Mouse (Mus musculus) left cerebral cortex, adult 18-20 months (tissue): ENCODE measurements at regions not wholly inside any gene's neighbourhood (a gene's known extent, or its start where the extent isn't known, plus 50 kb on each side); places are given as distances from the start of the nearest gene placed in this dataset.

Experiments
- DNase-seq, 2 experiments: peaks; one replicate each; pipeline ENCODE4 v3.0.0; 2021 to 2022; ENCODE audit warnings: low spot score in 2 of 2, mixed read lengths in 1 of 2

DNA sequence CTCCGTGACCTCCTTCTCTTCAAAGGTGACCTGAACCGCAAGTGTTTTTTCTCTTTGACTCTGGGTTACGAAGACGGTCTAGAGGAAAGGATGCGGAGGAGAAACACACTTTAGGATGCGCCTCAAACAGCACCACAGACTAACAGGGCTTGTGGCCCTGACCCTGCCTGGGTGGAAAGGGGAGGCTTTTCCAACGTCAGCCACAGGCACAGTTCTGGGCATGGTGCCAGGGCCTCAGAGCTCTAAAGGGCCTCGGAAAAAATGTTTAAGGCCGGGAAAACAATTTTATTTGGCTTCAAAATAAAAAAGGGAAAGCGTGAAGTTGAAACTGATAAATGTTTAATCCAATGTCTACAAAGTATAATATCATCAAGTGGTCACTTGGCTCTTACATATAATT lies 323.6 kb downstream of the Matn1 start:
- DNase-seq: no peak

- peak; percentile 26 to 50 for DNase-seq
Measured at GRCm38 (mm10) chr4:131270192-131270591, 326.0 kb downstream of the Matn1 start.

DNA sequence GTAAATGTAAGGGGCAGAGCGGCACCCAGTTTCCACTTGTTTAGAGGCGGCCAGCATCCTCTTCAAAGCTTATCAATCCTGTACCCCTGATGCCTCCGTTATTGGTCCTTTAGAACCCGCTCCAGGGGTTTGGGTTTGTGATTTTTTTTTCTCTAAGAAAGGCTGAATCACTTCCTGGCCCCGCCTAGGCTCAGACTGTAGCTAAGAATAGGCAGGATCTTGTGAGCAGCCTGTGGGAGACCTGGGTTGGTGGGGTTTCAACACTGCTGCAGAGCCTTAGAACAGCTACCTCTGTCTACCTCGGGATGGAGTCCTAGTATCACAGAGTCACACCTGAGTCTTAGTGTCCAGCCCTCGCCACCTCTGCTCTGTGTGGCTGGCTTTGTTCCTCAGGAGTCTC lies 327.9 kb downstream of the Matn1 start:
- peak; percentile 23 to 31 for DNase-seq

GRCm38 (mm10) chr4:131293560-131293959 lies 349.4 kb downstream of the Matn1 start:
- no peak for DNase-seq

- DNase-seq: no peak
Measured at GRCm38 (mm10) chr4:131298011-131298674, 354.0 kb downstream of the Matn1 start.

DNA sequence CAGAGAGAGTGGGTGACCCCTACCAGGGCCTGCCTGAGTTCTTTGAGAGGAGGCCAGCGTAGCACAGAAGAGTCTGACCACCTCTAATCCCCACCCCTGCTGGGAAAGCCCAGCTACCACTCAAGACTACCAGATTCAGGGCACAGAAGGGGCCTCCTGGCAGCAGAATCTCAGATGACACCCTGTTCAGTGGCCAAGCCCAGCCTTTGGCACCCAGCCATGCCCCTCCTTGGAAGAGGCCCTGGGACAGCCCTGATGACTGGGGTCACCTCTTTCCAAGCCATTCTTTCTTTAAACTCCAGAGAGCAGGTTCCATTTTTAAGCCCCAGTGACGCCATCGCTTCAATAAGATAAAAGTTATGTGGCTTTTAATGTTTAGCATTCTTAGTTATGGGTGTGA lies 359.8 kb downstream of the Matn1 start:
- peak in 1 of 2 experiments; percentile 9 for DNase-seq

GRCm38 (mm10) chr4:131304361-131304777 lies 360.2 kb downstream of the Matn1 start:
- DNase-seq: peak; percentile 47 to 66

DNA sequence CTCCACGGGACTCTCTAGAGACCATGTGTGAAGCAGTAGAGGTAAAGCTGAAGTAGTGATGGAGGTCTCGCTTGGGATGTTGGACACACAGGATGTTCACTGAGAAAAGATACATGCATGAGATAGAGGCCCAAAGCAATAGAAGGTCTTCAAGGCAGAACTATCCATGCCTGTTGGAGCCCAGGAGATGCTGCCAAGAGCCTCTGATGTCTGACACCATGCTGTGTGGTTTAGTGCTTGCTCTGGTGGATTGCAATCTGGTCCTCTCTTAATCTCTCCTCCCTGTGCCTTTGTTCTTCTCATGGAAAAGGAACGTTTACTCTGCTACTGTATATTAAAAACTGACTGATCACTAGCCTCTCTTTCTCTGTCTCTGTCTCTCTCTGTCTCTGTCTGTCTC lies 370.0 kb downstream of the Matn1 start:
- DNase-seq: no peak

GRCm38 (mm10) chr4:131316041-131316440 lies 371.9 kb downstream of the Matn1 start:
- DNase-seq: no peak

- no peak for DNase-seq
Measured at GRCm38 (mm10) chr4:131322323-131322722, 378.1 kb downstream of the Matn1 start.

DNA sequence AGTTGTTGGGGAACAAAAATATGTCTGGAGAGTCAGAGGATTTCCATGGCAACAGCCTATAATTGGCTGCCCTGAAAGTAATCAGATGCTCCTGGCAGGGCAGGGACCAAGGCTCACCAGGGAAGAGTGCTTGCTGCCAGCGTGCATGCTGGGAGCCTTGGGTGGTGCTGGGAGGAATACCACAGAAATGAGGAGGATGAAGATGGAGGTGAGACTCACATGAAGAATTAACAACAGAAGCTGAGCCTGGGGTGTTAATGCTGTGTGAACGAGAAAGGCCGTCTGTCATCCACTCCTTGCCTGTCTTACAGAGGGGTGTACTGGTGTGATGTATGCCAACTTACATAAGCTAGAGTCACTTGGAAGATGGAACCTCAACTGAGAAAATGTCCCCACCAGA lies 380.3 kb downstream of the Matn1 start:
- DNase-seq: no peak

GRCm38 (mm10) chr4:131325200-131325599 lies 381.0 kb downstream of the Matn1 start:
- DNase-seq: no peak

GRCm38 (mm10) chr4:131325609-131326008 lies 381.4 kb downstream of the Matn1 start:
- DNase-seq: no peak

- no peak for DNase-seq
Measured at GRCm38 (mm10) chr4:131329398-131329797, 385.2 kb downstream of the Matn1 start.

- DNase-seq: peak in 1 of 2 experiments; percentile 21
Measured at GRCm38 (mm10) chr4:131331646-131332045, 387.5 kb downstream of the Matn1 start.

DNA sequence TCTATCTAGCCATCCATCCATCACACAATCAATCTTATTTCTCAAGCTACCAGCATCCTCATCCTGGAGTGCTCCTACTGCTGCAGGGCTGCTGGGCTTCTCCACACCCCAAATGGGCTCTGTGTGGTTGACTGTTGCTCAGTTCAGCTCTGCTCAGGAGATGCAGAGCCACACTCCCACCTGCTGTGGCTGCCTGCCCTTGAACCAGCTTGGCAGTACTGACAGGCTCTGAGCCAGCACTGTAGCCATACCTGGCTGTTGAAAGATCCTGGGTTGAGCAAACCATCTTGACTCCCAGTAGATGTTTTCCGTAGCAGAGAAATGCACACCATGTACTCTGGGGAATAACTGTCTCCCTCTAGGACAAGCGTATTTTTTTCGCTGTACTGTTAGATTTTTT lies 392.6 kb downstream of the Matn1 start:
- no peak for DNase-seq

- no peak for DNase-seq
Measured at GRCm38 (mm10) chr4:131340993-131341695, 397.0 kb downstream of the Matn1 start.

- no peak for DNase-seq
Measured at GRCm38 (mm10) chr4:131346727-131347126, 402.5 kb downstream of the Matn1 start.

GRCm38 (mm10) chr4:131350268-131350667 lies 406.1 kb downstream of the Matn1 start:
- DNase-seq: no peak

DNA sequence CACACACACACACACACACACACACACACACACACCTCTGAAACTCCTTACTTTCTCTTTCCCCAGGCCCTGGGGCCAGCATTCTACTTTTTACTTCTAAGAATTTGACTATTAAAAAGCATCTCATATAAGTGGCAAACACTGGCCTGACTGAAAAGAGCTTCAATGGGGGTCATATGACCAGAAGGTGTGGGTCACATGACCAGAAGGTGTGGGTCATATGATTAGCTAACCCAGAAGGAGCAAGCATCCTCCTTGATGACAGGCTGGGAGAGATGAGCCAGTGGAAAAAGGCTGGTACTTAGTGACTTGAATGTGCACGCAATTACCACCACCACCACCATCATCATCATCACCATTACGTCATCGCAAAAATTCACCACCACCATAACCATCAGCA lies 410.7 kb downstream of the Matn1 start:
- DNase-seq: no peak

DNA sequence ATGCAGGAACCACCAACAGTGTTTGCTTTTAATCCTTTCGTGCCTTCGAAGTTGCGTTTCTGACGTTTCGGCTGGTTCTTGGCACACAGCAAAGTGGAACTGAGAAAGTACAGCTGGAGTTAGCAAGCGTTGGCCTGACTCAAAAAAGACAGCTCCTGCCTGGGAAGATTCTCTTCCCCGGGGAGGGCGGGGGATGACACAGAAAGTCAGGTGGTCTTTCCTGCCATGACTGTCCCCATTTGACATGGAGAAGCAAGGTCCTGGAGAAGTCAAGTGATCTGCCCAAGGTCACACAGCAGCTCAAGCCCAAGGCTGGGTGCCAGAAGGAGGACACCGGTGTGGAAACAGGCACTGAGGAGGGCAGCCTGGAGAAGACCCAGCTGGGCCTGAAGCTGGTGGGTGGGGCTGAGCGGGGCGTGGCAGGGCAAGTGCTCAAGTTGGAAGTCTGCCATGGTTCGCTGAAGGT lies 411.4 kb downstream of the Matn1 start:
- DNase-seq: peak; percentile 47 to 64

DNA sequence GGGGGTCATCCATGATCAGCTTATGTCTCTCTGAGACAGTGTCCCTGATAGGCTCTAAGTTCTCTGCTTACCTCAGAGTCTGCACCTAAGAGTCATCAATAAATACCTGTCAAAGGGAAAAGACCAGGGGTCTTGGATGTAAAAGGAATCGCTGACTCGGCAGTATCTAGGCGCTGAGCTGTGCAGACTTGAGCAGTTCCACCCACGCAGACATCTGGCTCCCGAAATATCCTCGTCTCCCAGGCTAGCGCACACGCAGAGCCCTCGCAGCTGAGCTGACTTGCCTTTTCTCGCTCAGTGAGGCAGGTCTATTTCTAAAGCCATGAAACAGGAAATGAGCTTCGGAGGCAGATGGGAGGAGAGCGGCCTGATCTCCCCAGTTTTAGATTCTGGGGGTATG lies 412.1 kb downstream of the Matn1 start:
- DNase-seq: peak; percentile 51 to 71

DNA sequence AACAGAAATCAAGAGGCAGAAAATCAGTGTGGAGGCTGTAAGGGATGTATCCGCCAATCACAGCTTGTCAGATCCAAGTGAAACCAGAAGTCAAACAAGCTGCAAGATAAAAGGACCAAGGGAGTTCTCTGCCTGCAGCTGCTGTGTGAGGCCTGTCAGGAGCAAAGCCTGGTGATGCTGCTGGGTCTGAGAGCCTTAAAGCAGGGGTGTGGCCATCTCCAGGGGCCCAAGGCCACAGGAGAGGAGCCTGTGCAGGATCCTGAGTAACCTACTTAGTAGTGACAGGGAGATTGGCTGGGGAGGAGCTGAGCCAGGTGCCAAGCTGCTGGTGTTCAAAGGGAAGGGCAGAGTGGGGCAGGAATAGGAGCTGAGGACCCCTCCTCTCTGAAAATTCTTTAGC lies 418.8 kb downstream of the Matn1 start:
- DNase-seq: no peak
